Mouse (Mus musculus): ENCODE measurements around the gene Cntn2.

Gene Cntn2

GRCm38 (mm10) chr1:132533840-132534239 lies 9.2 kb downstream of the Cntn2 start:
- H3K27me3 ChIP-seq (ENCODE audit: control insufficient read depth, insufficient read depth, low read length, poor library complexity, severe bottlenecking): no peaks in the 10 kb centered on the region
- peak; percentile 86 for DNase-seq (ENCODE audit: low read depth, low spot score)
- no peaks in the 10 kb centered on the region for H3K36me3 ChIP-seq (ENCODE audit: control insufficient read depth, insufficient read depth, low read length, poor library complexity, severe bottlenecking)

GRCm38 (mm10) chr1:132532521-132532920 lies 10.5 kb downstream of the Cntn2 start:
- Histone ChIP-seq H3K36me3 (ENCODE audit: control insufficient read depth, insufficient read depth, low read length, poor library complexity, severe bottlenecking) (no peaks in the 10 kb centered on the region), H3K27me3 (ENCODE audit: control insufficient read depth, insufficient read depth, low read length, poor library complexity, severe bottlenecking) (no peaks in the 10 kb centered on the region)
- no peak for DNase-seq (ENCODE audit: low read depth, low spot score)

GRCm38 (mm10) chr1:132530631-132531191 lies 12.3 kb downstream of the Cntn2 start:
- no peaks in the 10 kb centered on the region for H3K36me3 ChIP-seq (ENCODE audit: control insufficient read depth, insufficient read depth, low read length, poor library complexity, severe bottlenecking)
- DNase-seq (ENCODE audit: low read depth, low spot score): peak; percentile 39
- no peaks in the 10 kb centered on the region for H3K27me3 ChIP-seq (ENCODE audit: control insufficient read depth, insufficient read depth, low read length, poor library complexity, severe bottlenecking)

- H3K27me3 ChIP-seq (ENCODE audit: control insufficient read depth, insufficient read depth, low read length, poor library complexity, severe bottlenecking): no peaks in the 10 kb centered on the region
- DNase-seq (ENCODE audit: low read depth, low spot score): no peak
- no peaks in the 10 kb centered on the region for H3K36me3 ChIP-seq (ENCODE audit: control insufficient read depth, insufficient read depth, low read length, poor library complexity, severe bottlenecking)
Observed at GRCm38 (mm10) chr1:132528647-132529334, 14.3 kb downstream of the Cntn2 start.

GRCm38 (mm10) chr1:132528071-132528470 lies 15.0 kb downstream of the Cntn2 start:
- Histone ChIP-seq H3K36me3 (ENCODE audit: control insufficient read depth, insufficient read depth, low read length, poor library complexity, severe bottlenecking) (no peaks in the 10 kb centered on the region), H3K27me3 (ENCODE audit: control insufficient read depth, insufficient read depth, low read length, poor library complexity, severe bottlenecking) (no peaks in the 10 kb centered on the region)
- DNase-seq (ENCODE audit: low read depth, low spot score): no peak

GRCm38 (mm10) chr1:132525832-132526231 lies 17.2 kb downstream of the Cntn2 start:
- no peaks in the 10 kb centered on the region for H3K27me3 ChIP-seq (ENCODE audit: control insufficient read depth, insufficient read depth, low read length, poor library complexity, severe bottlenecking)
- H3K36me3 ChIP-seq (ENCODE audit: control insufficient read depth, insufficient read depth, low read length, poor library complexity, severe bottlenecking): no peaks in the 10 kb centered on the region
- peak; percentile 81 for DNase-seq (ENCODE audit: low read depth, low spot score)

- H3K27me3 ChIP-seq (ENCODE audit: control insufficient read depth, insufficient read depth, low read length, poor library complexity, severe bottlenecking): no peaks in the 10 kb centered on the region
- no peaks in the 10 kb centered on the region for H3K36me3 ChIP-seq (ENCODE audit: control insufficient read depth, insufficient read depth, low read length, poor library complexity, severe bottlenecking)
- DNase-seq (ENCODE audit: low read depth, low spot score): peak; percentile 69
Observed at GRCm38 (mm10) chr1:132523920-132524319, 19.1 kb downstream of the Cntn2 start.

GRCm38 (mm10) chr1:132523048-132523447 lies 20.0 kb downstream of the Cntn2 start:
- no peaks in the 10 kb centered on the region for H3K36me3 ChIP-seq (ENCODE audit: control insufficient read depth, insufficient read depth, low read length, poor library complexity, severe bottlenecking)
- no peaks in the 10 kb centered on the region for H3K27me3 ChIP-seq (ENCODE audit: control insufficient read depth, insufficient read depth, low read length, poor library complexity, severe bottlenecking)
- DNase-seq (ENCODE audit: low read depth, low spot score): no peak

- H3K27me3 ChIP-seq (ENCODE audit: control insufficient read depth, insufficient read depth, low read length, poor library complexity, severe bottlenecking): no peaks in the 10 kb centered on the region
- peak; percentile 80 for DNase-seq (ENCODE audit: low read depth, low spot score)
- H3K36me3 ChIP-seq (ENCODE audit: control insufficient read depth, insufficient read depth, low read length, poor library complexity, severe bottlenecking): no peaks in the 10 kb centered on the region
Observed at GRCm38 (mm10) chr1:132520764-132521163, 22.3 kb downstream of the Cntn2 start.

- Histone ChIP-seq H3K36me3 (ENCODE audit: control insufficient read depth, insufficient read depth, low read length, poor library complexity, severe bottlenecking) (no peaks in the 10 kb centered on the region), H3K27me3 (ENCODE audit: control insufficient read depth, insufficient read depth, low read length, poor library complexity, severe bottlenecking) (no peaks in the 10 kb centered on the region)
- DNase-seq (ENCODE audit: low read depth, low spot score): no peak
Observed at GRCm38 (mm10) chr1:132519734-132520133, 23.3 kb downstream of the Cntn2 start.

- Histone ChIP-seq H3K36me3 (ENCODE audit: control insufficient read depth, insufficient read depth, low read length, poor library complexity, severe bottlenecking) (no peaks in the 10 kb centered on the region), H3K27me3 (ENCODE audit: control insufficient read depth, insufficient read depth, low read length, poor library complexity, severe bottlenecking) (no peaks in the 10 kb centered on the region)
- no peak for DNase-seq (ENCODE audit: low read depth, low spot score)
Observed at GRCm38 (mm10) chr1:132518621-132519020, 24.4 kb downstream of the Cntn2 start.

GRCm38 (mm10) chr1:132516776-132517175 lies 26.3 kb downstream of the Cntn2 start:
- H3K36me3 ChIP-seq (ENCODE audit: control insufficient read depth, insufficient read depth, low read length, poor library complexity, severe bottlenecking): no peaks in the 10 kb centered on the region
- H3K27me3 ChIP-seq (ENCODE audit: control insufficient read depth, insufficient read depth, low read length, poor library complexity, severe bottlenecking): no peaks in the 10 kb centered on the region
- no peak for DNase-seq (ENCODE audit: low read depth, low spot score)

- no peaks in the 10 kb centered on the region for H3K27me3 ChIP-seq (ENCODE audit: control insufficient read depth, insufficient read depth, low read length, poor library complexity, severe bottlenecking)
- DNase-seq (ENCODE audit: low read depth, low spot score): no peak
Observed at GRCm38 (mm10) chr1:132515339-132515738, 27.7 kb downstream of the Cntn2 start.

GRCm38 (mm10) chr1:132512106-132512505 lies 30.9 kb downstream of the Cntn2 start:
- Histone ChIP-seq H3K36me3 (ENCODE audit: control insufficient read depth, insufficient read depth, low read length, poor library complexity, severe bottlenecking) (peaks cover 5% of the 10 kb centered on the region), H3K27me3 (ENCODE audit: control insufficient read depth, insufficient read depth, low read length, poor library complexity, severe bottlenecking) (no peaks in the 10 kb centered on the region)
- no peak for DNase-seq (ENCODE audit: low read depth, low spot score)

More at GRCm38 (mm10) chr1:132515339-132515738, 27.7 kb downstream of the Cntn2 start:
- no peaks in the 10 kb centered on the region; the same call in 1 of the 2 replicates for H3K36me3 ChIP-seq (ENCODE audit: control insufficient read depth, insufficient read depth, low read length, poor library complexity, severe bottlenecking)

GRCm38 (mm10) chr1:132511521-132511920 lies 31.5 kb downstream of the Cntn2 start:
- no peak for DNase-seq (ENCODE audit: low read depth, low spot score)
- Histone ChIP-seq H3K27me3 (ENCODE audit: control insufficient read depth, insufficient read depth, low read length, poor library complexity, severe bottlenecking) (no peaks in the 10 kb centered on the region), H3K36me3 (ENCODE audit: control insufficient read depth, insufficient read depth, low read length, poor library complexity, severe bottlenecking) (peaks cover 7% of the 10 kb centered on the region)
